6 mouse cellular contexts compared by ENCODE assay signal in the genomic region with DNA sequence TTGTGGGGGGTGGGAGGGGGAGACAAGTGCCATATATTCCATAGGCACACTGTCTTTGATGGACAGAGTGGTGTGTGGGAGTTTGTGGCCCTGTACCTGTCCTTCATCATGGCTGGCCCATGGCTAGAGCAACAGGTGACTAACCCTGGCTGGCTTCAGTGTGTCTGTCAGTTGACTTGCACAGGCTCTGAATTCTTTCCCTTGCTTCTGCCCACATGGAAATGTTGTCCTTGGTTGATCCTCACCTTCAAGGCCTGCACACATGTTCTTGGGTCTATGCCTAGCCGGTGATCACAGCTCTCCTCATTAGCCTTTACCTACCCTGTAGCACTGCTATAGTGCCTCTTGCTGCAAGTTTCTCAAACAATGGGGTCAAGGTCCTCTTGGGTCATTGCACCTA.
"Had no signal": no experiment of that assay in that cellular context is flagged by ENCODE, and none has a peak within 500 bp of the region (broad histone marks: within the 10 kb centered on the region; RNA-seq: fewer than 3 reads in every experiment).

No protein-coding gene starts in this region.

- H3K27me3 ChIP-seq: limb, embryonic 13.5 days; liver, embryonic 15.5 days; midbrain, embryonic 13.5 days had no signal

- H3K9ac ChIP-seq: limb, embryonic 13.5 days; liver, embryonic 15.5 days; midbrain, embryonic 13.5 days had no signal

- H3K36me3 ChIP-seq: limb, embryonic 13.5 days; liver, embryonic 15.5 days; midbrain, embryonic 13.5 days had no signal

- ATAC-seq: midbrain, embryonic 13.5 days had no signal

- DNase-seq: lung, adult 2 months; right cerebral cortex, postnatal 25 days; thymus, postnatal 36 days had no signal

- H3K4me2 ChIP-seq: limb, embryonic 13.5 days; liver, embryonic 15.5 days; midbrain, embryonic 13.5 days had no signal

- H3K4me3 ChIP-seq: limb, embryonic 13.5 days; liver, embryonic 15.5 days; midbrain, embryonic 13.5 days had no signal

- H3K27ac ChIP-seq: limb, embryonic 13.5 days; liver, embryonic 15.5 days; midbrain, embryonic 13.5 days had no signal

- H3K9me3 ChIP-seq: limb, embryonic 13.5 days; liver, embryonic 15.5 days; midbrain, embryonic 13.5 days had no signal
